Mouse (Mus musculus): Measurements from ENCODE around the gene Celf1. TPM values are rescaled to one million over a fixed set of nuclear protein-coding genes. Genes with fewer than 3 reads are reported as not detected.
A peak's percentile ranks its signal among the peaks of the same experiment; 100 is the strongest.

Celf1 gene
- total RNA-seq, 2 experiments from 2014 or later = 135 to 145 TPM

DNA sequence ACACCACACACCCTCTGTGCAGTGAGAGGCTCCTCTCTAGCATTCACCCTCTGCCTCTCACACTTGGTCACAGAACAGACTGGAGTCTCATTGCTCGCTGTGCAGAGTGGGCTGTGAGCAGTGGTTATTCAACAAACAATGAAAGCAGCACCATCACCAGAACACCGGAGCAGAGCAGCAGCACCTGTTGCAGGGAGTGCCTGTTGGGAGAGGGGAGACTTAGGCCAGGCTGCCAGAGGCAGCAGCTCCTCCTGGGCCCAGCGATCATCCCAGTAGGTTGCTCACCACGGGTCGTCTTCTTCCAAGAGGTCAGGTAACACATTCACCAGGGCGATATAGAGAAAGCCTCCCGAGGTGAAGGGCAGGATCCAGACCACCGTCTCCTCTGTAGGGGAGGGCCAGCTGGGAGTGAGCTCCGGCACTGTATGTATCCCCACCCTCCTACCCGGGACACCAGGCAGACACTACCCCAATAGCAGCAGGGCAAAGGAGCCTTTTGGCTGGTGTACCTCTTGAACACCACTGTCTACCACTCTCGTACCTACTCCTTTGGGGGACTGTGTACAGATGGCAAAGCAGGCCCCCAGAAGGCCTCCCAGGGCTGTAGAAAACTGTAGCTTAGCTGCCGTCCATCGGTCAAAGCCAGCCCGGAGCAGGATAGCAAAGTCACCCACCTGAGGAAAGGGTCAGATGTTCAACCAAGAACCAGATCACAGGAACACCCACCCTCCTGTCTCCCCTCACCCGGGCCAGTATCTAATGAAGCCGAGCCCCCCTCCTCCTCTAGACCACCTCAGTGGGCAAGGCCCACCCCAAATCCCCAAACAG lies 122.8 kb downstream of the Celf1 start:
- DNase-seq = no peak

DNA sequence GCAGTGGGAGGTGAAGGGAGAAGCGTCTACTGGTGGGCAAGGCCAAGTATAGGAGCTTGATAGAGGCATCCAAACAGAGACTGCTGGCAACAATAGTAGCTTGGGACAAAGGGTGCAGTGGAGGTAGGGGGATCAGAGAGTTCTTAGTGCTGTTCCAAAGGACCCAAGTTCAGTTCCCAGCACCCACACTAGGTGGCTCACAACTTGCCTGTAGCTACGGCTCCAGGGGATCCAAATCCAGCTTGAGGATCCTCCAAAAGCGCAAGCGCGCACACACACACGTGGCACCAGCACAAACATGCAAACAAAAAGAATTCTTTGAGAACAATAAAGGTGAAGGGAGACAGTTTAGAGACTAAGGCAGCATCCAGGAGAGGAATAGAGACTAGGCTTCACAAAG lies 124.0 kb downstream of the Celf1 start:
- DNase-seq = no peak

DNA sequence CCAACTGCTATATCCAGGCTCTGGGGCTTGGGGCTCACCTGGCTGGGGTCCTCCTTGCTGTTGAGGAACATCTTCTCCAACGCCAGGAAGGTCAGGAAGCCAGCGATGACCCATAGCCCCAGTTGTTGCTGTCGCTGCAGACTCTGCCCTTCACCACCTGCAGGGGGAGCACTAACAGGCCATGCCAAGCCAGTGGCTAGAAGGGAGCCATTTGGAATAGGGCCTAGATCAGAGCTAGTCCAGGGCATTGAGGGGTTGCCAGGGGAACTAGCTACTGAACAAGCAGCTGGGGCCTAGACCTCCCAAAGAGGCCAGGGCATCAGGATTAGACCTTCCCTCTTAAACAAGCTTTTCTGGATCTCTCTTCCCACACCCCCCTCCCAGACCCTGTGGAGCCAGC lies 125.4 kb downstream of the Celf1 start:
- DNase-seq = peak; percentile 52

- peak; percentile 76 for DNase-seq
Observed at GRCm38 (mm10) chr2:91066455-91066854, 126.3 kb downstream of the Celf1 start.

DNA sequence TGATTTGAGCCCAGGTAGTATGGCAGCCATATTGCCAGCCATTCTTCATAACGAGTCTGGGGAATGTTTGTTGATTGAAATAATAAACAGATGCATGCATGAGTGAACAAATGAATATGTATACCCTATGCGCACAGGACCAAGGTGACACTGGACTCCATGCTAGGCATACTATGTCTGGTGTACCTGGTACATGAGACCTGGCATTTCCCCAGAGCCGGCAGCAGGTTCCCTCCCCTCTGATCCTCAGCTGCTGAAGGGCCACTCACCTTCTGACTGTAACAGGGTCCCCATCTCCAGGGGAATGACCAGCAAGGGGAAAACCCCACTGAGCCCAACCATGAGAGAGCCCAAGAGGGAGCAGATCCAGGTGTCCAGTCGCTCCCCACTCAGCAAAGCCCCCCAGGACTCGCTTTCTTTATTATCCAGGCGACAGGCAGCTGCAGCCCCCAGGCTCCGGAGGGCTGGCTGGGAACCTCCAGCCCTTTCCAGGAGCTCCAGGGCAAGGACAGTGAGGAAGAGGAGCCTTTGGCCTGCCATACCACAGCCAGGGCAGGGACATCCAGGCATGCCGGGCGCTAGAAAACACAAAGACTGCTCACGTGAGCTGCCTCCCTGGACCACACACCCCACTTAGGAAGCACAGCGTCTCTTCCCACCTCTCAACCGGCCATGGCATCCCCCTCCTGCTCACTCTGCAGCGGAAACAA lies 128.1 kb downstream of the Celf1 start:
- no peak for DNase-seq

GRCm38 (mm10) chr2:91068872-91069165 lies 128.6 kb downstream of the Celf1 start:
- DNase-seq = no peak

Other genes with a start within 250 kb of the Celf1 start
- gene Fnbp4, start 195.0 kb upstream of the Celf1 start, total RNA-seq (2021) = 10 to 100 TPM; 38.2 to 44.0 TPM
- gene Agbl2, start 157.7 kb upstream of the Celf1 start, total RNA-seq (2021) = 1 to 10 TPM; 1.6 to 2.0 TPM
- 100 to 1,000 TPM; 189 to 191 TPM for gene Mtch2, start 93.2 kb upstream of the Celf1 start, total RNA-seq (2021)
- 1 to 10 TPM; 7.4 to 7.8 TPM for gene C1qtnf4, start 54.5 kb upstream of the Celf1 start, total RNA-seq (2021)
- gene Kbtbd4, start 35.6 kb upstream of the Celf1 start, total RNA-seq (2021) = 10 to 100 TPM; 18.2 to 18.8 TPM
- 100 to 1,000 TPM; 538 to 543 TPM for gene Ndufs3, start 35.6 kb upstream of the Celf1 start, total RNA-seq (2021)
- 10 to 100 TPM; 19.3 to 23.3 TPM for gene Rapsn, start 95.2 kb downstream of the Celf1 start, total RNA-seq (2021)
- 100 to 1,000 TPM; 240 to 248 TPM for gene Psmc3, start 113.6 kb downstream of the Celf1 start, total RNA-seq (2021)
- 10 to 100 TPM; 32.6 to 36.8 TPM for gene Slc39a13, start 130.0 kb downstream of the Celf1 start, total RNA-seq (2021)
- 1 to 10 TPM; 2.7 to 3.5 TPM for gene Spi1, start 142.0 kb downstream of the Celf1 start, total RNA-seq (2021)
- 1,000 to 10,000 TPM; 1,781 to 1,857 TPM for gene Mybpc3, start 177.8 kb downstream of the Celf1 start, total RNA-seq (2021)
- gene Madd, start 243.5 kb downstream of the Celf1 start, total RNA-seq (2021) = 1 to 10 TPM; 5.2 to 5.5 TPM

Data from heart, postnatal 4 days (tissue).